Mouse (Mus musculus) cerebellum, postnatal 14 days (tissue): Measurements from ENCODE around the gene Sox5.

Experiments used
- DNase-seq, 2 experiments: peaks; one replicate each; pipeline ENCODE4 v3.0.0; 2021; ENCODE audit warnings: mixed read lengths in 2 of 2

The Sox5 gene

DNA sequence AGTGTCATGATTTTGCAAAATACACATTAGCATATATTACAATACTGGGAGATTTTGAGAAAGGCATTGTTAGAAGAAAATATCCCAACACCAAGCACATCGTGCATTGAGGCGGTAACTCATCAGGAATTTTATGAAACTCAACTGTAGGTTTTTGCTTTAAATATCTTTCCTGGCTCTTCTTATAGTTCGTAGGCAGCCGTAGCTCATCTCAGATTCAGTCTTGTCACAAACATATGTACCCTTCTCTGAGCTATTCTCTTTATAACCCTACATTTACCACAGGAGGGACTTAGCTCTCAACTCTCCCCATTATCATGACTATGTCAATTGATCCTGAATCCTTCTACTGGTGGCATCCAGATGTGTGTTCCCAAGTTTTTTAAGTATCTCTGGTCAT lies 705.4 kb downstream of the Sox5 start:
- no peak for DNase-seq

DNA sequence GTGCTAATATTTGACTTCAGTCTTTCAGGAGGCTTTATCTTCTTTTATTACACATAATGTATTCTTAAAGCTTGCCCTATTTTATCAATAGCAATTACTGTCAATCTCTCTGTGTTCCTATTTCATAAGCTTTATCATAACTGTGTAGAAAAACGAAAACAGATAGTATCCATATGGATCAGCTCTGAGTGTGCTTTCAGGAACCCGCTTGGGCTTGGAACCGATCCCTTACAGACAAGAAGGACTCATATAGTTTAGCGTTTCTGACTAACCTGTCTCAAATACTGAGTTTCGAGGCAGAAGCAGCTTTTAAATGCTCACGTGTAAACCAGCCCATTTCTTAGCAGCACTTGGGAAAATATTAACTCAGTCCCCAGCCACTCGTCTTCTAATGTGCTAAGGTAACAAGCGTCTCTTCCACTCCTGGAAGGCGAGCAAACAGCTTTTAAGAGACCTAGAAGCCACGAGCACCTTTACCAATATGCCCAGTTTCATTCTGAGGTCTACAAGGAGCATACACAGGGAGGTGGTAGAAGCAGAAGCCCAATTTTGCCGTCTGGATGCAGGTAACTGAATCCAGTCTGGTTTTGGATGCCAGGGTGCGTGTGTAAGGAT lies 706.3 kb downstream of the Sox5 start:
- DNase-seq, result no peak

DNA sequence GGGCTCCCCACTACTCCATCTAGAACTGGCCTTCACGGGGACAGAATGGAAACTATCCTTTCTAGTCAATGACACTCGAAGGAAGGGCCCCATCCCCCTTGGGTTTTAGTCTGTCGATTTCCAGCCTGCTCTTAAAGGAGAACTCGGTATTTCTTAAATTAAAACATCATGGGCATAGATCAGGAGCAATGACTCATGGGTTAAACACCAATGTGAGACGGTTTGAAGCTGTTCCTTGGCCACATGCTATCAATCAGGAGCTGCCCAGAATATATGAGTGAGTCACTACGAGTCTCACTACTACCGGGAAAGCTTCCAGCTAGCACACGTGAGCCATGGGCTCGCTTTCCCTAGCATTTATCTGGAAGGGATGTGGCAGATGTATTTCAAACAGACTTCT lies 707.0 kb downstream of the Sox5 start:
- DNase-seq, result peak; percentile 24 to 38

DNA sequence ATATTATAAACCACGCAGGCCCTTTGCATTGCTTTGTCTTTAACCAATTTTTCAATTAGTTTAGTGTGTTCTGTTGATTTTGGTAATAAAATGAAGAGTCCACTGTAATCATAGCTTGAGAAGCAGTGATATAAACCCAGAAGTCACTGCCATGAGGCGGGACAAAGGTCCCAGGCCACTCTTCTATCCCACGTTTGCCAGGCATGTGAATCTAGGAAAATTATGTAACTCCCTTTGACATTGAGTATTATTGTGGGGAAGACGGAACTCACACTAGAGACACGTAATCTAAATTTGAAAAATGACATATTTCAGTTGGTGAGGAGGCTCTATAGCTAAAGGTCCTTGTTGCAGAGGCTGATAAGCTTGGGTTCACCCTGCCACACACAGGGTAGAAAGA lies 711.3 kb downstream of the Sox5 start:
- no peak for DNase-seq

DNA sequence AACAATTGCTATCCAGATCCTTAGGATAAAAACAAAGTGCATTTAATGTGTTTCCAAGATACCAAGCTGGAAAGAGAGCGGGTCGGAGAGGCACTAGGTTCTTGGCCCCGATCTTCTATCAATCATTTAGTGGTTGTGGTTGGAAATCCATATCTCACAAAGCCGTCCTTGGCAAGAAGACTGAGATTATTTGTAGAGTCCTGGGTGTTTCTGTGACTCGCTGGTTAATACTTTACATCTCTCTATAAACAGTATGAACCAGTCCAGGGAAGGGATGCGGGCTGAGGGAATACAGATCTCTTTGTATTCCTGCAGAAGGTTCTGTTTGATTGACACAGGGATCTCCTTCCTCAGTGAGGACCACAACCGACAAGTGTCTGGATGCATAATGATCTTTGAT lies 714.3 kb downstream of the Sox5 start:
- no peak for DNase-seq

DNA sequence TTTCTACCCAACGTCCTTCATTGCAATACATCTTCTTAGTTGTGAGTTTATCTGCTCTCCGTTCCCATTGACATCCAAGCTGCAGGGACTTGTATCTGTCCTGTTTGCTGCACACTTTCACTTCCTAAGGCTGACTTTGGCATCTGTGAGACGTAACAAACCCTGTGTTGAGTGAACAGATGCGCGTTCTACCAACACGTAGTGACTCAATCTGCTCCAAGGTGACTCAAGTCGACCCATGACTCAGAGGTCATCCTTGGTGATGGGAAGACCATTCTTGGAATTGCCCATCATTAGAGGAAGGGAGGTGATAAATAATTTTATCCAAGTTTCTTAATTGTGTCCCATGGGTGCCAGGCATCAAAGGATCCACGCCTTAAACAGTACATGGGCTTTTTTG lies 719.3 kb downstream of the Sox5 start:
- no peak for DNase-seq

DNA sequence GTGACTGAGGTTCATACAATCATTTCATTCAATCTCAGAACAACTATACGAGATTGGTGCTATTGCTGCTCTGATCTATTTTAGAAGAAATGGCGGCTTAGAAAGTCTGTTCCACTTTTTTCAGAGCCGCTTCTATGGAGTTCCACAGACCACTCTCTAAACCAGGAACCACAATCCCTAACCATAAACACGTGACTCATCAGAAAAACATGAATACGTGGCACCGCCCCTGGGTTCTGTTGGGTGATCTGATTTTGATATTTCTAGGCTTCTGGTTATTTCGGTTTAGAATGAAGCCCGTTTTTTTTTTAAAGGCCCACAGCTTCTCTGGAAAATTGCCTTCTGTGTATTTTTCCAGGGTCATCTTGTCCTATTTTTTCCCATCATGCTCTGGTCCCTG lies 720.0 kb downstream of the Sox5 start:
- no peak for DNase-seq

DNA sequence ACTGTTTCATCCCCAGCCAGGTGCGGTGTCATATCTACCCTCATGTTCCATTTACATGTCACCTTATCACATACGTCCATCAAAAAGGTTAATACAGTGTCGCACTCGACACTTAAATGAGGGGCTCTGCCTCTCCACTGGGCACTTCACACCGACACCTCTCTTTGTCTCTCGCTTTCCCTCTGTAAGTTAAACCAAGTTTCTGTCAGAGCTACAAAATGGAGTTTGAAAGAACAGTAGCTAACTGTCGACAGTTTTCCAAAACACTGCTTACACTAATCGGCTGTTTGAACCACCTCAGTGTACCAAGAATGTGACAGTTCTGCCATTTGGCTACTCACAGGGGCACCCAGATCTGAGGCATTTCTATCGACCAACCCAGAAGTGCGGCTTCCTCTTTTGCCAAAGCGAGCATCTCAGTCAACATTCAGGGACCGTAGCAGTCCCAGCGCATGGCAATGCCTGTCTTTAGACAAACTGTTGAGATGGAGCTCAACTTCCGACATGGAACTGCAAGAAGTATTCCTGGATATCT lies 724.6 kb downstream of the Sox5 start:
- DNase-seq, result no peak

DNA sequence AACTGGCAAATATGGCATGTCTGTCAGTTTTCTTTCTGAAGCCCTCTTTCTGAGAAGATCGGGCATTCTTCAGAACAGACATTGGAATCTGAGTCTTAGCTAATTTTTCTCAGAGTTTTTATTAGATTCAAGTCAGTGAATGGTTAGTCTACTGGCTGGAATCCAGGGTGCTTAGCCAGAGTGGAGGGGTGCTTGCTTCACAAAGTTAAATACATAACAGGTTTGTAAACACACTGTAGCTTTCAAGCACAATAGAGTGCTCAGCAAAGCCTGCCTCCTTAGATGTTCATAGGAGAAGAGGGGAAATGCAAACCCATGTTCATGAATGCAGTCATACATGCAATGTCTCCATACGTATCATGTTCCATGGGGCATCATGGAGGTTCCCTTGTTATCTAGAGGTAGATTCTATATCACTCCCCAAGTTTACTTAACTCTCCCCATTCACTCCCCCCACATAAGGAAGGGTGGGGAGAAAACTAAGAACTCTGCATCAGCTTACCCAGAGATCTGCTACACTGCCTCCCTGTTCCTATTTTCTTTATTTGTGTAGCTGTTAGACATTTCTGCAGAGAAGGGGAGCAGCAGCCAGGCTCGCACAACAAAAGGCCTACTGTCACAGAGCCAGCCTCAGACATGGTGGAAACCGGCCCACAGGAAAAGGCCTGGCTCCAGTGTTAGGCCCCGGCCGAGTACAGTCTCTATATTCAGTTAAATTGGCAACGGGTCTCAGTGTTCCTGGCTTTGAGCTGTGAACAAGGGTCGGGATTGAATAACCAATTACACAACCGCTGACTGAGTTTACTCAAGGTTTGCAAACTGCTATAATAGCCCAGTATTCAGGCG lies 725.3 kb downstream of the Sox5 start:
- DNase-seq, result peak; percentile 60 to 68

DNA sequence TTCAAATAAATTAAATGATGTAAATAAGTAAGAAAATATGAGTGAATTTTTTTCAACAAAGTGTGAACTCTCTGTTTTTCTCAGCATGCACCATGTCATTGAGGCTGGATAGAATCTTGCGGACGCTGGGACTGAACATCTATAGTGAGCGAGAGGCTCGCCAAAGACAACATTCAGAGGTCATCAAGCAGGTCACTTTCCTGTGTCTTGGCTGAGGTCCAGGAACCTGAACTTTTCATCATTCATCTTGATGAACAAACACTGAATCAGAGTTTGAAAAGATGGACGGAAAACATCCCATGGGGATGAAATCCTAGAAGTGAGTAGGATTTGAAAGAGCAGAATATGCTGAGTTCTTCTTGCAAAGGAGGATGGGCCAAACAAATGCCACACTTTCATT lies 729.3 kb downstream of the Sox5 start:
- DNase-seq, result no peak

DNA sequence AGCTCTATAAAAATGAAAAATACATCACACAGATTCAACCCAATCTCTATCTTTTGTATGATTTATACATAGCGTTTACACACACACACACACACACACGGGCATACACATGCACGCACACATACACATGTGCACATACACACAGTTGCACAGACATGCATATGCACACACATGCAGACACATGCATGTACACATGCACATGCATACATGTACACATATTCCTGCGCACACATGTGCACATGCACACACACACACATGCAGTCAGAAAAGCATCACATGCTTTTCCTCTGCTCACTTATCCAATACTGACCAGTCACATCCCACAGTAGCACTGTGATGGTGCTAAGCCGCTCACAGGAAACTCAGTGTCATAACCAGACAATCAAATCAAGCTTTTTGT lies 730.5 kb downstream of the Sox5 start:
- DNase-seq, result no peak

DNA sequence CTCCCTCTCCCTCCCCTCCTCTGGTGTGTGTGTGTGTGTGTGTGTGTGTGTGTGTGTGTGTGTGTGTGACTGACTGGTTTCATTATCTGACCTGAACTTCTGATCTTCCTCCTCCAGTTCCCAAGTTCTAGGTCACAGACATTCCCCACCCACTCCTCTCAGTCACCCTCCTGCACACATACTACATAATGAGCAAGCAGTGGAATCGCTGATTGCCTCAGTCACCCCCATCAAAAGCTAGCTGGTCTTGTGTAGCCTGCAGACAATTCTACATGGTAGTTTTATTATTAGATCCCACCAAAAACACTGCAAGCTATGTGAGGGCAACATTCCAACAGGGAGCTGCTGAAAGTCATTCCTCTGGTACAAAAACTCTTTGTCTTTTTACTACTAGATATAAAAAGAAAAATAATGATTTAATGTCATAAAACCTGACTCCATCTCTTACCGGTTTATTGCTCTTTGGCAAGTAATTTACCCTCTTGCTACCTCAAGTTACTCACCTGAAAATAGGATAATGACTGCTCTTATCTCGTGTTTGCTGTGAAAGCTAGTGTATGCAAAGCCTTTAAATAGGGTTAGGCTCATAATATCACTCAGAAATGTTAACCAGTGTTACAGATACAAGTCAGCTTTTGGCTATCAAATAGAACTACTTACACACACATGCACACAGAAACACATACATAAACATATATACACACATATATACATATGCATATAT lies 733.4 kb downstream of the Sox5 start:
- DNase-seq, result no peak

DNA sequence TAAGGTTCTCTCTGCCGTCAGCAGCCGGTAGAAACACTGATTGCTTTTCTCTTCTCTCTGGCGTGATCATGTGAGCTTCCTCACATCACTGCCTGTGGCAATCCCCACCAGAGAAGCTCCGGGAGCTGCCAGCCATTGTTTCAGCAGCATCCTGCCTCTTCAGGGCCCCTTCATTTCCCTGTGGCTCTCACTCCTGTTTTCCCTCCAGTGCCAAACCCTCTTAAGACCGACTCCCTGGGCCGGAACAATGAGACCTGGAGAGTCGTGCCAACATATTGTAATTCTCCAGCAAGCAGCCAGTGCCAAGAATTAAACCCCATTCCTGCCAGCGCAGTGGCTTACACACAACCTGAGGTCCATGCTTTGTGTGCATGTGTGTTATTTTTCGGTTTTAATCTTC lies 736.3 kb downstream of the Sox5 start:
- DNase-seq, result peak; percentile 35 to 59

DNA sequence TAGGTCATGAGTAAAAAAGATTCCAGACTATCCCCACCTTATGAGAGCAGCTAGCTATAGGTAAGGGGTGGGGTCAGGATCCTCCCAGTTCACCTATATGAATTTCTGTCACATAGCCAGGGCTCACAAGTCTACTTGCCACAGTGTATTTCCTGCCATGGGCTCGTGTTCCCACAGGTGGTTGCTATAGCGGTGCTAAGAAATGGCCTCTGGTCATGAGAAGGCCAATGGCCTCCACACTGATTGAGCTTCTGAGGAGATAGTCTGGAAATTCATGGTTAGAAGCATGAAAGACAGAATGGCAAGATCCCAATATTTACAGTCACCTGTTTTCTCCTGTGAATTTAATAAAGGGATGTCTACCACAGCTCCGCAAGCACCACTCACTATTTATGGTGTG lies 737.4 kb downstream of the Sox5 start:
- no peak for DNase-seq

DNA sequence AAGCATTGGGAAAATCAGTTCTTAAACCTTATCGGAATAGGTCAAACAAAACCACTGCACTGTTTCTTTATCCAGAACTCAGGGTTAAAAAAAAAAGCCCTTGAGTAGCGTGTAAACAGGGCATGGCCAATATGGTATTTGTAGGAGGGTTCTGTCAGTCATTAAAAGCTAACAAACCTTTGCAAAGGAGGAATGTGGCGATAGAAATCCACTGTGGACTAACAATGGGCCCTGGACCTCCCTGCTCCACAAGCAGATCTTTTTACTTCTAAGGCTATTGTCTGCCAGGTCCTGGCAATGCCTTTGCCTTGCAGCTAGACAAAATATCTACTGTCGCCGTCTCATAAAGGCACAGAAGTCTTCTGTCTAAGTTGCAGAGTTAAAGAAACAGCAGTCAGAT lies 738.8 kb downstream of the Sox5 start:
- no peak for DNase-seq

DNA sequence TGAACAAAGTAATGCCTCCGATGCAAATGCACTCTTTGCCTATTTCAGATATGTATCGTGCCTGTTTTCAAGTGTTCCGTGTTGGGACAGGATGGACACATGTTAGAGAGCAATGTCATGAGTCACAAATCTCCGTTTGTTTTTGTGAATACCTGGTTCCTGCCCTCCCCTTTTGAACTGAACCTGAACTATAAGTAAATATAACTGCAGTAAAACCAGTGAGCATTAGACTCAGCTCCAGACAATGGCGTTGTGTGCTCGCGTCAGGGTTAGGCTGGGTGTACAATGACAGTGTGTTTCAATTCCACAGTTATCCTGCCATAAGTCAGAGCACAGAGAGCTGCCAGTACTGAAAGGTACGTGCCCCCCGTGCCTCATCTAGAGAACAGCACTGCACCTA lies 739.8 kb downstream of the Sox5 start:
- DNase-seq, result no peak

DNA sequence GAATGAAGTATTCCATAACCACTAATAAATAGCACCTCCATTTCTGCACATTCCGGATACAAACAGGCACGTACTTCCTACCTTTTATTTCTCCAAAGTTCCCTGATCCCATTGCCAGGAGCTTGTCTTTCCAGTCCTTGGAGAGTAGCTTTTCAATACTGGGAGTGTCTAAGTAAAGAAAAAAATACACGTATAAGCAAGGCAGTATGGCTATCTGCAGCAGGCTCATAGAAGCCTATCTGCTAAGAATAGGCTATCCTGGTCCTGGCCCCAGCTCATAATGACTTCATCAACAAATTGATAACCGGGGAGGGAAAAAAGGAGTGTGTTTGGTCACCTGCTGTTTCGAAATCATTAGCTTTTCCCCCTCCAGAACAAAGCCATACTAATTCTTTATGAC lies 740.6 kb downstream of the Sox5 start:
- no peak for DNase-seq

DNA sequence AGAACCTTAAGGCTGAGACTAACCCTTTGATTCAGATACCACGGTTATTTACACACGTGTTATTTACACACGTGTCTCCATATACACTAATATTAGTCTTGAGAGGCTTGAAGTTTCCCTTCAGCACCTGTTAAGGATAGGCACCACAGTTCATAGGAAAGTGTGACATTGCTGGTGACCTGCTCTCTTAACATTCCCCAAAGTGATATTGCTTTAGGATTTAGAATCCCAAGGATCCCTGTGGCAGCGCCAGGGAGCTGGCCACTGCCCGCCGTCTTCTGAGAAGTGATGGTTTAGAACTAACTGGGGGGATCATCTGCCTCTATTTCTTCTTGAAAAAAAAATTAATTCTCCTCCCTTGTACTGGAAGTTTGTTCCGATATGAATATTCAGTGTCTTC lies 741.4 kb downstream of the Sox5 start:
- DNase-seq, result no peak

DNA sequence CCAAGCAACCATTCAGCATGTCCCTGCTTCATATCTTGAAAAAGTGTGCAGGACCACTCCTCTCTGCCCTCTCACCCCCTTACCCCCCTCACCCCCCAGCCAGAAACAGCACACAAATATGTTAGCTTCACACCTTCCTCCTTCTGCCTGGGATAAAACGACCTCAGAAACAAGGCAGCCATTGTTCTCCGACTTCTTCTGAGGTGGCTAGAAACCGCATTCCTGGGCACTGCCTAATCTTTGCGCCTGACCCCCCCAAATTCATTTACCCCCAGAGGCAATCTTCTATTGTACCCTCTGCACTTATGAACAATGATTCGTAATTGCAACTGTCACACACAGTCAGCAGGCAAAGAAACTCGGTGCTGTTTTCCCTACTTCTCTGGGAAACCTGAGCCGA lies 742.6 kb downstream of the Sox5 start:
- DNase-seq, result no peak

DNA sequence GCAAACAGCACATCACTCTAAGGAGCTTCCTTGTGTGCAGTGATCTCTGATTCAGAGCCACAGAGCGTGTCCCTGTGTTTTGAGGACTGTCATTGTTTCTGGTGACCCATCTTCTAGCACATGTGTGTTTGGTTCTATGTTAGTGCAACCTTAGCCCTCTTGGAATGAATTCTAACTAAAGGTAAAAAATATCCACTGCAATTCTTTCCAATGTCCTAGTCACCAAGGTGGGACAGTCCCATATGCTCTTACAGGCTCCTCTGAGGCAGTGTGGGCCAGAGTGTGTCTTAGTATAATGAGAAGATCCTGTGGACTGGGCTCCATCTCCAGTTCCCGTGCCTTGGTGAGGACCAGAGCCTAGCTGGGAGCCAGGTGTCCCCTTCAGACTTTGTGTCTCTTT lies 748.6 kb downstream of the Sox5 start:
- DNase-seq, result no peak

DNA sequence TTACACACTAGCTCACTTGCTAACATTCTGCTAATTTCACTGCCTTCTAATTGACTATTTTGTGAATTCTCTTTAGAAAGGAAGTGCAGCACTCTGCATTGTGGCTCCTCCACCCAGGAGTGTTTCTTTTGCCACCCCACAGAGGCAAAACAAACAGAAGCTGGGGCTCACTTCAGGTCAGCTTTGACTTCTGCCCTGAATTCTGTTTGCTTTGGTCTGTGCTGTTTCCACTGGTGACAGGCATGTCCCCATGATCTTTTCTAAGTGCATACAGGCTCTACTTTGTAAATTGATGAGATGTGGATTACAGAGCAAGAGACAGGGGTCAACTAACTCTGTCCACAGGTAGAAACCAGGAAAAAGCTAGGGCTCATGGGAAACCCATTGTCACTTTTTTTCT lies 764.8 kb downstream of the Sox5 start:
- no peak for DNase-seq

DNA sequence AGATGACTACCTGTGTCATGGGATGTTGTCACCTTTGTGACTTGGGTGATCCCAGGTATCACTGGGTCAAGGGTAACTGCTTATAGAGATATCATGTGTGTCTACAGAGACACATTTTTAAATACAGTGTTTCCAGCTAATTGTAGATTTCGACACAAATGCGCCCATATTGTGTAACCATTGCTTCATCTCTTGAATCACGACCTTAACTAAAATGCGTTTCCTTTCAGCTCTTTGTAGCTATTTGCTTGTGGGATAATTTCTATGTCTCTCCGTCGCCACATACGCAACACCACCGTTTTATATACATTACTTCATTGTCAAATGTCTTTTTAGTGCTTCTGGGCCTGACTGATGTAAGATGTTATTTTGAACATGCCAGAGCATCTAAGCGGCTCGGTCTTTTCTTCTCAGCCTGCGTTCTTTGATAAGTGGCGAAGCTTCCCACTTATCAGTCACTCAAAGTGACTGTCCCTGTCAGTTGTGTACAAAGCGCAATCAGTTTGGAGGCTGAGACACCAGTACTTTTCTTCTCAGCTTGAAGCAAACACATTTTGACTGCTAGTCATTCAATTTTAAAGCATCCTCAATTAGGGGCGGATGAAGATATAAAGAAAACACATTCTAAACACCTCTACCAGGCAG lies 769.8 kb downstream of the Sox5 start:
- no peak for DNase-seq

DNA sequence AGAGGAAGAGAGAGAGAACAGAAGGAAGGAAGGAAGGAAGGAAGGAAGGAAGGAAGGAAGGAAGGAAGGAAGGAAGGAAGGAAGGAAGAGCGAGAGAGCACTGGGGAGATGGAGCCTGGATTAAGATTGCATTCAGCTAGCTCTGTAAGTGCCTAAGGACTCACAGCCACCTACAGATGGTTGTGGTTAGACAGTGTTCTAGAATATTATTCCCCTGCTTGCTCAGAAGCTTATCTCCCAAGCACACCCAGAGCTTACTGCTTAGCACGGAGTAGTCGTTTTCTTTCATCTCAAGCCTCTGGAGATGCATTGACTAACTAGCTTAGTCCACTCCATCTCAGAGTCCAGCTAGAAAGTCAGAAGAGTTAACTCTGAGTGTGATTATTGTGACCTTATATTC lies 770.8 kb downstream of the Sox5 start:
- DNase-seq, result no peak
